Mouse (Mus musculus): ENCODE results near the gene Gnai3.

DNA sequence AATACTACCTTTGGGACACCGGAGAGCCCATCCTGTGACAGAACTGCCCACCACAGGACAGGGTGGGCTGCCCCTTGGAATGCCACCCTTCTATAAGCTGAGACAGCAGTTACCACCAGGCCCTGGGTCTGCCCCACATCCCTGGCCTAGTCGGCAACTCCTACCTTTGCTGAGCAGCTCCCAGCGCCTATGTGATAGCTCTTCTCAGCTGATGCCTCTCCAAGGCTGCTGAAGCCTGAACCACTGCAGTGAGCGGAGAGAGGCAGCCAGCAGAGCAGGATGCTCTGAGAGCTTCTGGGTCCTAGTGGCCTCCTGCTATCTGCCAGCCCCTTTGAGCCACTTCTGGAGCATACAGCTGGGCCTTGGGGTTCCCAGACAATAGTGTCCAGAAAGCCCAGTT lies 8.7 kb upstream of the Gnai3 start, which contains the start of gene Gpr61:
- TF ChIP-seq E2F4 (IDR thresholded peaks at IDR 0.05; ENCODE audit: insufficient read depth) (no peak), POLR2A (IDR thresholded peaks at IDR 0.05; ENCODE audit: insufficient read length, low read depth) (no peak), REST (IDR thresholded peaks at IDR 0.05; ENCODE audit: insufficient read depth, insufficient read length) (no peak), USF1 (IDR thresholded peaks at IDR 0.05; ENCODE audit: low read depth) (no peak), SRF (IDR thresholded peaks at IDR 0.05; ENCODE audit: control insufficient read depth, insufficient read length, low read depth) (no peak), CEBPB (IDR thresholded peaks at IDR 0.05; ENCODE audit: insufficient read depth, poor library complexity, severe bottlenecking) (no peak), MAX (IDR thresholded peaks at IDR 0.05; ENCODE audit: low read depth) (no peak), POLR2AphosphoS2 (IDR thresholded peaks at IDR 0.05; ENCODE audit: insufficient read length, low read depth) (no peak)
